Mouse (Mus musculus) CD8-positive naive resting alpha-beta T cell, adult 2 months (primary cell): ENCODE measurements around the gene Rassf2.
A peak's percentile ranks its signal among the peaks of the same experiment; 100 is the strongest.

Source experiments
- DNase-seq, 2 experiments: peaks; one replicate each; pipeline ENCODE4 v3.0.0; 2022; ENCODE audit warnings: low read depth in 2 of 2, low spot score in 2 of 2

Gene Rassf2

GRCm38 (mm10) chr2:131956336-131957256 is 73.5 kb downstream of the Rassf2 start:
- DNase-seq: no peak

DNA sequence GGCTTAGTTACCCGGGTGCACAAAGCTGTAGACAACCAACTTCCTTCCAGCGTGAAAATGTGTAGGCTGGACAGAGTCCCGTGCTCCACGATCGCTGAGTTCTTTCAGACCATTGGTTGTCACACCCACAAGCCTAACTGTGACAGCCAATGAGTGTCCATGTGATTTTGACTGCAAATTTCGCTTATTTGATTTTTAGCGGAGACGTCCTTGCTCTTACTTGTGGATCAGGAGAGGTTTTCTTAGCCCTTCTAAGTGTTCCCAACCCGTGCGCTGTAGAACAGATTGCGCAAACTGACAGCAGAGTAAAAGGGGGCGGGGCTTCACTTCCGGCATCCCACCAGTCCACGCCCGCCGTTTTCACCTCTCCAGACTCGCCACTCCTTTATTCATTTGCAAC is 74.8 kb downstream of the Rassf2 start:
- DNase-seq: peak in 1 of 2 experiments; percentile 19

DNA sequence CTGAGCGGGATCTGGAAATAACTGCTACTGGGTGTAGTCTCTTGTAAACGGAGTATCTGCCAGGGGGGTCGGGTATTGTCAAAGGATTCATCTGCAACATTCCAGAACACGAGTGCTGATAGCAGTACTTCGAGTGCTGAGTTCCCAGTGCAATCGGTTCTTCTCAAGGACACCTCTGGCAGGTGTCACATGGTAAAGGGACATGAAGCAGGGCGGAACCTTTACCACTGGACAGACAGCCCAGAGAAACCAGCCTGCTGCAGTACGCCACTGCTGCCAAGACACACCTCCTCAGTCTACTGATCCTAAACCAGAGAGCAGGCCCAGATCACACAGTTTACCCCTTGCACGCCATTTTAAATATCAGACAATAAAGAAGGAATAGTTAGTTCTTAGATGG is 75.2 kb downstream of the Rassf2 start:
- DNase-seq: no peak

- DNase-seq: no peak
Observed at GRCm38 (mm10) chr2:131953711-131954110, 76.3 kb downstream of the Rassf2 start.

- no peak for DNase-seq
Observed at GRCm38 (mm10) chr2:131952961-131953538, 77.0 kb downstream of the Rassf2 start.

GRCm38 (mm10) chr2:131952456-131952855 is 77.6 kb downstream of the Rassf2 start:
- no peak for DNase-seq

DNA sequence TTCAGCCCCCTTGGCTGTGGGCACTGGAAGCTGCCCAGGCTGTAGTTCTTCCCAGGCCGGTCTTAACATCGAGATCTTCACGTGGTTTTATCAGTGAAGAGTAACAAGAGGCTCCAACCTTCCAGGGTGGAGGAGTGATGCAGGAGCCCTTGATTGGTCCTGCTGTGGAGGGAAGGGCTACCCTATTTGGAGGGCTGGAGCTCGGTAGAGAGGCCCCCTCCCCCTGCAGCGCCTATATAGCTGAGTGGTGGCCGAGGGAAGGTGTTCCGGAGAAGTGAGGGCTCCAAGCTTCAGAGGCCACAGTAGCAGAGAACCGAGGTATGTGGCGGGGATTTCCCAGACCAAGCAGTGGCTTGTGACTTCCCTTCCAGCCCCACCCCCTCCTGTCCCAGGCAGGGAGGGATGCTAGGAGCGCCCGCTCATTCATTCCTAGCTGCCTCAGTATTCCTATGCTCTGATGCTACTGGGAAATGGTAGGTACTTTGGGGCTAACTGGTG is 79.4 kb downstream of the Rassf2 start, which contains the start of gene Prnd:
Prnd (plus strand) TSS at position 264 of the 498 bp plus-strand sequence.
- peak in 1 of 2 experiments; percentile 13 for DNase-seq

DNA sequence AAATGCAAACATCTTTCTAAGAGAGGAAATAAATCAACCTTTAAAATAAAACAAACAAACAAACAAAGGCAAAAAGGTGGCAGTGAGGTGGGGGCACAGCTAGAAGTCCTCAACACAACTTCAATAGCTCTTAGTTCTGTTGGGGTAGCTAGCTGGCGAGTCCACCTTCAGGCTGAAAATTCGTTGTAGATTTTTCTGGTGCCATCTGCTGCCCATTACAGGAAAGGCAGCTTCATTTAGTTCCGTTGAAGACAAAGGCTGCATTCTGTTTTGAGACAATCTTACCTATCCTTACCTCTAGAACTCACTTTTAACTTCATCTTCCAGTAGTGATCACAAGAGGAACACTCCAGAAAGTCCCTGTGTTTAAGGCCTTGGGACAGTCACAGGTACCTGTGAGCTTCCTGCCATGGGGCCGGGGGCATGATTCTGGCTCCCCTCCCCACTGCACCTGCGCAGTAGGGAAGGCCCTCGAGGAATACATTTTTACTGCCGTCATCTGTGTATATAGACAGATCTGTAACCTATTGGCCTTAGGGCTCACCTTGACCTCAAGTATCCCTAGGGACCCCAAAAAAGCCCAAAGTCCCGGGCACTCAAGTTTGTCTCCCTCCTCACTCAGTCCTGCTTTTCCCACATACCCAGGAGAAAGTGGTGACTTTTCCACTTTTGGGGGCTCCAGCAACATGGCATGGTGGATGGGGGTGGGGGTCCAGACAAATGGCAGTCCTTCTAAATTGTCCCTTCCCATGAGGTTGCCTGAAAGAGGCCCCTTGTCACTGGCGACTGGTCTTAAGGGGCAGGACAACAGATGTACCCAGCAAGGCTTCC is 80.1 kb downstream of the Rassf2 start:
- DNase-seq: peak in 1 of 2 experiments; percentile 40

DNA sequence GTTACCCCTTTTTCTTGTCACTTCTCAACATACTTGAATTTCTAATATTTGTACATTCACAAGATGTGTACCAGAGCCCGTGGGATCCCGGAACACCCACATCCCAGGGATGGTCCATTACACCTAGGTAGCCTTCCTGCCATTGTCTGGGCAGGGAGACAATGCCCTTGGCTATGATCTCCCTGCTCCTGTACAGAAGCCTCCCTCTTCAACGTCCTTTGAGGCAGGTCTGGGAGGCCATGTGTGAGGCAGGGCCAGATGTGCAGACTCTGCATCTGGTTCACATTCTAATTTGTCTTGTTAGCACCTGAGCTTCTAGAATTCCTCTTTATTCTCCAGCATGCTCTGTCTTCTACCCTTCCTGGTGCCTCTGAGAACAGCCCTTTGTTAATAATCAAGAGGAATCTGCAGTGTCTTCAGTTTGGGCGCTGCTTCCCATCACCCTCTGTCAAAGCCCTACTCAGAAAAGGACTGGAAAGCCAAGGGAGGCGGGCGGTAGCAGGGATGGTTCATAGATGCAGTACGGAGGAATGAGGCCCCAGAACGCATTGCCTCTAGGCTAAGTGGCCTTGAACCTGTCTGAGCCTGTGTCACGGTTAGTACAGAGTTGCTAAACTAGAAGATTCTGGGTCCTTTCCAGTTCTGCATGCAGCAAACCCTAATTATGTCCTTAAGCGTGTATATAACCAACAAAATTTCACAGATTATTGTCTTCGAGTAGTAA is 81.0 kb downstream of the Rassf2 start:
- DNase-seq: no peak

DNA sequence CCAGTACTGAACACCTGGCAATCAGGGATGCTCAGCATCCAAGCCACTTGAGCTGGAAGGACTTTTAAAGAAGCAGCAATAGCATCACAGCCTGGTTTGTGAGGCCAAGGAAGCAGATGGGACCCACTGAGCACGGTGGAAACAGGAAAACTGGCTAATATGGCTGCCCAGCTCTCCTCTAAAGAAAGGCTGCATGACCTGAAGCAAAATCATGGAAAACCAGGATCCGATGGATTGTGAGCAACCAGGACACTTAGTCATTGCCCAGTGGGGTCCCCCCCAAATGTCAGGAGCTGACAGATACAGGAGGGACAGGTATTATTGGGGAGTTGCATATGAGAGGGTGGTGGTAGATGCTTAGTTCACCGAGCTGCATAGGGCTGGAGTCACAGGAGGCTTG is 81.9 kb downstream of the Rassf2 start:
- DNase-seq: no peak

DNA sequence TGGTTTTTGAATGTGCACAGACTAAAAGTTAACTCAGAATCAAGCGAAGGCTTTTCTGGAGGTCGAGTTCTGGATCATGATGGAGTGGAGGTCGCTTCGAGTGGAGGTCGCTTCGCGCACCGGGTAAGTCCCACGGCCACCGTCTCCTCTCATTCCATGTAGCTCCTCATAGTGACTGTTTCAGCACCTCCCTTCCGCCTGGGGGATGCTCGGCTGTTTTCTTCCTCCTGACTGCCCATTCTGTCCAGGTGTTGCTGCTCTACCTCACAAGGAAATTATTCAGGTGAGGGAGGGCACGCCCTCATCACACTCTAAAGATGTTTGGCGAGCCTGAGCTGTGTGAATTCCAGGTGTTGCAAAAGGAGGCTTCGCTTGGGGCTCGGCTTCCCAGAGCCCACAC is 83.7 kb downstream of the Rassf2 start:
- DNase-seq: no peak

DNA sequence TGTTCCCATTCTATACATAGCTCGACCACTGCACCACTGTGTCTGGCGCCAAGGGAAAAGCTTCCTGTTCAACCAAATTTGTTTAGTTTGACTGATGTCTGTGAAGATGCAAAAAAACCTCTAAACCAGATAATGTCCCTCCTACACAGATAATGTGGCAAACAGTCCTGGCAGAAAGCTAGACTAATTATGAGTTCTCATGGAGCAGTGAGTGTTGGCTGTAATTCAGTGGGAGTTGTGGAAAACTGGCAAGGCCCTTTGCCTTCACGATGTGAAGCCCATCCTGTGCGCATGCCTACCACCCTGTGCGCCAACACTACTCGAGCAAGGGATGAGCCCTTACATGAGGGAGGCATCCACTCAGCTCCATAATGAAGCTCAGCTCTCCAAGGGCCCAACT is 84.3 kb downstream of the Rassf2 start:
- DNase-seq: no peak

DNA sequence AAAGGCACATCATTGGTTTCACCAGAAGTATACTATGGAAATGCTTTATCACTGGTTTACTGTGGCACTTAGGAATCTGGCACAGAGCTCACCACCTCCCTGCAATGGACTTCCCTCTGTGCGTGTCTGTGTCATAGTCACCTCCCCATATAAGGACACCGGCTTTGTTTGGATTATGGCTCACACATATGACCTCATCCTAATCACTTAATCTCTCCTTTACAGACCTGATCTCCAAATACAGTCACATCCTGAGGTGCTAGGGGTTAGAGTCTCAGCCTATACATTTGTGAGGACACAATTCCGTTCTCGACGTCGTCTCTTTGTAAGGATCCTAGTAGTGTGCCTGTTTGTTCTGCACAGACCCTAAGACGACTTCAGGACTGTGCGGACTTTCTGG is 84.8 kb downstream of the Rassf2 start:
- DNase-seq: no peak

DNA sequence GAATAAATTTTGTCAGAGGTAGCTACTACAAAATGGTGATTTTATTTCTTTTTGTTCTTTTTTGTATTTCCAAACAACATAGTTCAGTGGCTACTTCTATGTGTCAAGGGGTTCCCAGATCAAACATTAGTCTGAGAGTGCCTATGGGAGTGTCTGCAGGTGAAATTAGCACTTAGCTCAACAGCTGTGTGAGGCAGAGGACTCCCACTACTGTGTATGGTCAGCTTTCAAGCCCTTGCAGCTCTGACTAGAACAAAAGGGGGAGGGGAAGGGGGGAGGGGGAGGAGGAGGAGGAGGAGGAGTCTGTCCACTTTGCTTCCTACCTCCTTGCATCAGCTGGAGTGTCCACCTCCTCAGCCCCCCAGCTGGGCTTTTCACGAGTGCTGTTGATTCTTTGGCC is 85.7 kb downstream of the Rassf2 start:
- no peak for DNase-seq

DNA sequence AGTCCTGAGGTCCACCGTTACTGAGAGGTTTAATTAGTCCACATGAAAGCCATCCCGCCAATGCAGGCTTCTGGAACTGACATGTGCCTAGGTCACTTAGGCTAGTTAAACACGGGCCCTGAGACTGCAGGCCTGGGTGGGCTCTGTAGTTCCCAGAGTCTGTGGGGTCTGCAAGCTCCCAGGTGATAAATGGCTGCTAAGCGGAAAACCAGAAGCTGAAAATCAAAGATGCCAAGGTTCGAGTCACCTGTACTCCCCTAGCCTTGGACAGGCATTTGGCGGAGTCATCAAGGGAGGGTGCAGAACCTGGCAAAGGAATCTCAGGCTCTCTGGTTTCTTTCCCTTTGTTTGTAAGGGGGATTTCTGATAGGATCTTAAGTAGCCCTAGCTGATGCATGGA is 88.6 kb downstream of the Rassf2 start:
- no peak for DNase-seq

- no peak for DNase-seq
Observed at GRCm38 (mm10) chr2:131940506-131940905, 89.6 kb downstream of the Rassf2 start.
